Mouse (Mus musculus) ES-E14 (cell line): ENCODE data around the gene Gm11567. TPM values are rescaled to one million over a fixed set of nuclear protein-coding genes. Genes with fewer than 3 reads are reported as not detected.
A peak's percentile ranks its signal among the peaks of the same experiment; 100 is the strongest.
"Not testable (repeated sequence)": the region's sequence is repeated elsewhere in the genome, so short reads cannot be mapped to it uniquely, and the experiment has no call there.

Experiments used
- DNase-seq: peaks from one replicate; pipeline ENCODE4 v3.0.0-alpha.2; 2013; ENCODE audit warnings: low read depth, low spot score
- H3K27ac ChIP-seq: 2 replicates; pipeline ENCODE4 v1.5.1; 2012; ENCODE audit warnings: low read depth, mild to moderate bottlenecking, low read length, moderate library complexity, mixed read lengths; ENCODE audit not compliant: poor library complexity, insufficient read depth, severe bottlenecking
- H3K36me3 ChIP-seq: 2 replicates; pipeline ENCODE4 v1.6.1; 2012; ENCODE audit warnings: mild to moderate bottlenecking, low read length, moderate library complexity, mixed read lengths; ENCODE audit not compliant: control insufficient read depth, poor library complexity, insufficient read depth, severe bottlenecking
- H3K4me1 ChIP-seq, 2 experiments: fragments of 150-350 bp in 1 of 2; sonication (generic) in 1 of 2; 2 replicates each; pipeline ENCODE4 v1.6.1; 2012; ENCODE audit warnings: low read length in 2 of 2, mild to moderate bottlenecking in 1 of 2, mixed read lengths in 1 of 2; ENCODE audit not compliant: control insufficient read depth in 2 of 2, insufficient read depth in 2 of 2, poor library complexity in 1 of 2
- H3K4me3 ChIP-seq, 2 experiments: fragments of 150-350 bp in 1 of 2; sonication (generic) in 1 of 2; 2 replicates each; pipeline ENCODE4 v1.5.1; 2012; ENCODE audit warnings: low read length in 2 of 2, low read depth in 1 of 2, mild to moderate bottlenecking in 1 of 2, mixed read lengths in 1 of 2; ENCODE audit not compliant: insufficient read depth in 1 of 2, poor library complexity in 1 of 2, severe bottlenecking in 1 of 2
- H3K9ac ChIP-seq: 2 replicates; pipeline ENCODE4 v1.6.1; 2012; ENCODE audit warnings: low read depth, mild to moderate bottlenecking, low read length, mixed read lengths; ENCODE audit not compliant: poor library complexity, insufficient read depth, severe bottlenecking
- H3K9me3 ChIP-seq: fragments of 150-350 bp; sonication (generic); 2 replicates; pipeline ENCODE4 v1.6.1; 2012; ENCODE audit warnings: low read depth, mild to moderate bottlenecking, low read length; ENCODE audit not compliant: control insufficient read depth, insufficient read depth
- CHD2 ChIP-seq: IDR thresholded peaks from 2 replicates; pipeline ENCODE4 v1.6.1; 2014; ENCODE audit warnings: mild to moderate bottlenecking, low read depth, low read length, inconsistent platforms
- HCFC1 ChIP-seq: IDR thresholded peaks from 2 replicates; pipeline ENCODE4 v1.6.1; 2012; ENCODE audit warnings: low read length, inconsistent platforms, borderline replicate concordance; ENCODE audit not compliant: insufficient read depth
- MAFK ChIP-seq: IDR thresholded peaks from 2 replicates; pipeline ENCODE4 v1.6.1; 2014; ENCODE audit warnings: mild to moderate bottlenecking, low read depth, low read length, inconsistent platforms; ENCODE audit not compliant: insufficient read depth
- ZC3H11A ChIP-seq: IDR thresholded peaks from 2 replicates; pipeline ENCODE4 v1.6.1; 2012; ENCODE audit warnings: low read depth, mild to moderate bottlenecking, inconsistent platforms, low read length, borderline replicate concordance
- ZNF384 ChIP-seq: IDR thresholded peaks from 2 replicates; pipeline ENCODE4 v1.6.1; 2012; ENCODE audit warnings: low read depth, low read length, inconsistent platforms
- in situ Hi-C, 2 experiments: fragments of 600-800 bp; cut with MboI; formaldehyde crosslinking; loops; one replicate each; pipeline ENCODE4 v1.15.1; 2025; ENCODE audit warnings: low sequenced_read_pairs in 2 of 2, inconsistent platforms in 1 of 2; ENCODE audit not compliant: unreplicated experiment in 2 of 2
- total RNA-seq: library from RNA; depleted of rRNA; stranded (reverse); fragments of 300-350 nt; gene quantifications from 2 replicates; pipeline ENCODE4 v1.2.3, GENCODE M21; 2012

Gene Gm11567
- total RNA-seq, 1 experiment: not detected

DNA sequence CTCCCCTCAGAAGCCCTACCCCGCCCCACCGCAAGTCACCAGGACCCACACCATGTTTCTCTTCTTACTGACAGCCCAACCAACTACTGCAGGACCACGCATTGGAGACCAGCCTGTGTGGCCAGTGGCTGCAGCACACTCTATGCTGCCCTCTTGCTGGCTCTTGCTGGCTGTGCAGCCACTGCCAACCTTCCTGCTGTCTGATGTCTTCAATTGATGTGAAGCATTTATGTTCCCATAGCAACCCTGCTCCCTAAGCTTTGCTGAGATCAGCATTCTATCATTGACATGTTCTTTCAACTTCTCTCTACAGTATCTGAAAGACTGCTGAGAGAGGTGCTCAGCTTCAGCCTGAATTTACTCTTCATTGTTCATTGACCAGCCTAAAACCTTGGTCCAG is 24.9 kb upstream of the Gm11567 start:
- Histone ChIP-seq H3K4me3 (no peak overlapping the region), H3K9me3 (no peaks in the 10 kb centered on the region), H3K9ac (no peak overlapping the region), H3K4me1 (no peaks in the 10 kb centered on the region), H3K27ac (no peak overlapping the region), H3K36me3 (no peaks in the 10 kb centered on the region)
- TF ChIP-seq MAFK (peak; percentile 83), HCFC1 (no peak), CHD2 (no peak), ZC3H11A (no peak)
- in situ Hi-C loops: no loop called here
- DNase-seq: peak; percentile 6

DNA sequence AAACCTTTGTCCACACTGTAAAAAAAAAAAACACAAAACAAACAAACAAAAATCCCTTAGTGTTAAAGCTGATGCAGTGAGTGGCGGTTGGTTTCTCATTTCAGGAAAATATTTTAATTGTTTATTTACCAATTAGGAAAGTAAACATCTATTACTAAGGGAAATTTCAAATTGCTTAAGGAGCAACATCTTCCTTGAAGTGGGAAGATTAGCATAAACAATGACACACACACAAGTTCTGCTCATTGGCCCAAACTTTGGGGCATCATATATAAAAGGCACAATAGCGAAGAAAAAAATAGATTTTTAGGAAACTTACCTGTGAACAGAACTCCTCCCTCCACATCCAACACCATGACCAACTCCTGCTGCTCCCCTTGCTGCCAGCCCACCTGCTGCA is 21.4 kb upstream of the Gm11567 start, which contains the start of gene Gm11568:
TSS of gene Gm11568 (plus strand) at position 301 of the 400 bp plus-strand sequence.
- TF ChIP-seq ZNF384: no peak
- TF ChIP-seq HCFC1: no peak
- TF ChIP-seq ZC3H11A: no peak
- no peak for TF ChIP-seq MAFK
- TF ChIP-seq CHD2: no peak
- H3K4me3 ChIP-seq: no peak within 1 kb of the TSS
- in situ Hi-C loops: no loop called here

DNA sequence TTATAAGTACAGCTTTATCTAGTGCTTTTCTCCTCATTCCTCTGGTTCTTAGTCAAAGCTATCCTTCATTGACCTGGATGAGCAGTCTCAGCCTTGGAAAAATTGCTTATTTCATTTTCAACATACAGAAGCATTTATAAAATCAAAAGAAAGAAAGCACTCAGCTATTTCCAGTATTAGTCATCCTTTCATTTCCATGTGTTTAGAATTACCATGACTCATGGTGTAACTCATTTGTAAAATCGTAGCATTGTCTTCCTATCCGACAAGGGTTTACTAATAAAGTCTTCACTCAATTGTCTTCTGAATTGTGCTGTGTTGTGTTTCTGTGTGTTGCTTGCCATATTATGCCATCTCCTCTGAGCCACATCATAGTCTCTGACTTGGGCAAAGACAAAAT is 20.2 kb upstream of the Gm11567 start:
- H3K4me1 ChIP-seq: no peaks in the 10 kb centered on the region
- no peak for DNase-seq
- H3K9me3 ChIP-seq: no peaks in the 10 kb centered on the region
- in situ Hi-C loops: no loop called here
- H3K27ac ChIP-seq: no peak overlapping the region
- H3K9ac ChIP-seq: no peak overlapping the region
- TF ChIP-seq ZNF384 (no peak), MAFK (no peak)
- no peak overlapping the region for H3K4me3 ChIP-seq
- no peaks in the 10 kb centered on the region for H3K36me3 ChIP-seq

More for the DNA sequence above, 21.4 kb upstream of the Gm11567 start, which contains the start of gene Gm11568:
- Histone ChIP-seq H3K27ac (no peak within 1 kb of the TSS), H3K4me1 (no peaks in the 10 kb centered on the region), H3K9me3 (no peaks in the 10 kb centered on the region), H3K9ac (no peak within 1 kb of the TSS), H3K36me3 (no peaks in the 10 kb centered on the region)
- DNase-seq: no peak

DNA sequence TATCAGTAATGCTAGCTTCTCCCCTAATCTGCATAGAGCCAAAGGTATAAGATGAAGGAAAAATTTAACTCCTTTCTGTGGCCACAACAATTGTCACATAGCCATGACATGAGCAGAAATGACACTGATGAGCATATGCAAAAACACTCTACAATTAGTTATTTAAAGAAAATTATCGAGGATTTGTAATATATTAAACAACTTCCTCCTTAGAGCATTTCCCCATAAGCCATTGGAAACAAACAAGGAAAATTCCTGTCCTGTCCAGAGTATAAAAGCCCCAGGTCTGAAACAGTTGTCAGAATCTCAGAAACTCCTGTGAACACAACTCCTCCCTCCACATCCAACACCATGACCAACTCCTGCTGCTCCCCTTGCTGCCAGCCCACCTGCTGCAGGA is 14.8 kb upstream of the Gm11567 start, which contains the start of gene Gm11559:
TSS of gene Gm11559 (plus strand) at position 301 of the 400 bp plus-strand sequence.
- H3K9ac ChIP-seq, H3K27ac ChIP-seq, in situ Hi-C loops, H3K36me3 ChIP-seq, H3K4me1 ChIP-seq, H3K4me3 ChIP-seq, DNase-seq, H3K9me3 ChIP-seq: not testable (repeated sequence)

DNA sequence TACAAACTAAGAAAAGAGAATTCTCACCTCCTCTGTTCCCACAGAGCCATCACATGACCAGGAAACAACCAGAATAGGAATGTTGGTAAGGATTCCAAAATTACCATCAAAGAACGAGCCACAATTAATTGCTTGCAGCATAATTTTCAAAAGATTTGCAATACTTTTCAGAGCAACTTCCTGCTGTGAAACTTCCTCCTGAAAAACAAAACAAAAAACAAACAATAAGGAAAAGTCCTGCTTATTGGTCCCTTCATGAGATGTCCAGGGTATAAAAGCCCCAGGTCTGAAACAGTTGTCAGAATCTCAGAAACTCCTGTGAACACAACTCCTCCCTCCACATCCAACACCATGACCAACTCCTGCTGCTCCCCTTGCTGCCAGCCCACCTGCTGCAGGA is 5.9 kb upstream of the Gm11567 start, which contains the start of gene Krtap9-1:
TSS of gene Krtap9-1 (plus strand) at position 301 of the 400 bp plus-strand sequence.
- DNase-seq, H3K4me1 ChIP-seq, H3K4me3 ChIP-seq, H3K9me3 ChIP-seq, H3K36me3 ChIP-seq, in situ Hi-C loops, H3K9ac ChIP-seq, H3K27ac ChIP-seq: not testable (repeated sequence)
